Mouse (Mus musculus) forebrain, embryonic 13.5 days (tissue): ENCODE results near the gene Cdk4. TPM values are rescaled to one million over a fixed set of nuclear protein-coding genes. Genes with fewer than 3 reads are reported as not detected.
"Not testable (repeated sequence)": the region's sequence is repeated elsewhere in the genome, so short reads cannot be mapped to it uniquely, and the experiment has no call there.

ENCODE experiments used
- ATAC-seq: fragments of 200-750 bp; cut with Nextera tagmentation; 2 replicates; pipeline ENCODE4 v1.8.0; 2017
- H3K27ac ChIP-seq: fragments of 300-500 bp; sonication (generic); 2 replicates; pipeline ENCODE4 v1.5.1; 2015; ENCODE audit warnings: inconsistent platforms, mild to moderate bottlenecking, moderate library complexity
- H3K27me3 ChIP-seq: fragments of 300-500 bp; sonication (generic); 2 replicates; pipeline ENCODE4 v1.6.1; 2015; ENCODE audit warnings: mild to moderate bottlenecking, inconsistent platforms
- H3K36me3 ChIP-seq: fragments of 300-500 bp; sonication (generic); 2 replicates; pipeline ENCODE4 v1.6.1; 2015; ENCODE audit warnings: mild to moderate bottlenecking, inconsistent platforms; ENCODE audit not compliant: poor library complexity, severe bottlenecking
- H3K4me1 ChIP-seq: fragments of 300-500 bp; sonication (generic); 2 replicates; pipeline ENCODE4 v1.6.1; 2015; ENCODE audit warnings: inconsistent platforms
- H3K4me2 ChIP-seq: fragments of 300-500 bp; sonication (generic); 2 replicates; pipeline ENCODE4 v1.6.1; 2015; ENCODE audit warnings: inconsistent platforms, mild to moderate bottlenecking, moderate library complexity
- H3K4me3 ChIP-seq: fragments of 300-500 bp; sonication (generic); 2 replicates; pipeline ENCODE4 v1.5.1; 2015; ENCODE audit warnings: mild to moderate bottlenecking, inconsistent platforms
- H3K9ac ChIP-seq: fragments of 300-500 bp; sonication (generic); 2 replicates; pipeline ENCODE4 v1.6.1; 2015; ENCODE audit warnings: mild to moderate bottlenecking, inconsistent platforms
- H3K9me3 ChIP-seq: fragments of 300-500 bp; sonication (generic); replicated peaks from 2 replicates; pipeline ENCODE4 v1.6.1; 2016; ENCODE audit warnings: inconsistent platforms
- WGBS: fragments of 180-500 bp; shearing (Covaris S2); methylation state at CpG from one replicate; pipeline ENCODE4 v1.1.7; 2015; 5-methylcytosine and 5-hydroxymethylcytosine counted together
- polyA plus RNA-seq: library from polyadenylated mRNA; unstranded; fragments of >200 nt; fragmentation: Nextera tagmentation; extraction: Ambion mirVana; gene quantifications from 2 replicates; pipeline ENCODE4 v1.2.1, GENCODE M21; 2015

Cdk4 gene
- polyA plus RNA-seq, 1 experiment from 2014 or later, result 2,414 TPM

DNA sequence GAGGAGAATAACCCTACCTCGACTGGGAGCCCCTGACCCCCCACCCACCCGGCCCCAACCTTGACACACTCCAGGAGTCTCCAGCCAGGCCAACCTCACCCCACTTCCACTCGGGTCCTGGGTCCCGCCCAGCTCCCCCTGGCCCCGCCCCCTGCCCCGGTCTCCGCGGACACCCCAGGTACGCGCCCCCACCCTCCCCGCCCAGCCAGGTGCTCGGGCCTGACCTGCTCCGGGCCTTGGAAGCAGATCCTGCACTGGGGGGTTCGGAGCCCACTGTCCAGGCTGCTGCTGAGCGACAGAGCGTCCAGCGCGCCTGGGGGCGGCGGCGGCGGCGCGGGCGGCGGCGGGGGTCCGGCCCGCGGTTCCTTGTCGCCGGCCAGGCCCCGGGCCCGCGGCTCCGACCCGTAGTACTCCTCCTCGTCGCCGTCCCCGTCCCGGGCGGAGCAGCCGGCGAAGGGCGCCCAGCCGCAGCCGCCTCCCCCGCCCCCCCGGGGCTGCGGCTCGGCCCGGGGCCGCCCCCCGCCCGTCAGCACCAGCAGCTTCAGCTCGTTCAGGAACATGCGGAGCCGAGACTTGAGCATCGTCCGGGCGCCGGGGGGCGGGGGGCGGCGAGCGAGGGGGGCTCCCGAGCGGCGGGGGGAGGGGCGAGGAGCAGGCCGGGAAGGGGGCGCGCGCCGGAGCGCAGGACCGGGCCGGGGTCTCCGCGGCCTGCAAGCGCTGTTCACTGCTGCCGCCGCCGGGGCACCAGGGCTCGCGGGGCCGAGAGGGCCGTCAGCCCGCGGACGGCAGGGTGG is 4.0 kb upstream of the Cdk4 start:
- Histone ChIP-seq H3K36me3 (peaks cover 37% of the 10 kb centered on the region), H3K4me1 (peaks cover 36% of the 10 kb centered on the region), H3K9me3 (no peaks in the 10 kb centered on the region), H3K4me2 (peak overlapping the region; percentile 91), H3K27me3 (no peaks in the 10 kb centered on the region), H3K4me3 (peak overlapping the region; percentile 92), H3K9ac (peak overlapping the region; percentile 97), H3K27ac (peak overlapping the region; percentile 96)
- WGBS, result 1% methylated on average over 31 of the region's 92 CpGs
- 0 out of 2 replicates have a peak, but pooled peaks have one; percentile 0 for ATAC-seq

DNA sequence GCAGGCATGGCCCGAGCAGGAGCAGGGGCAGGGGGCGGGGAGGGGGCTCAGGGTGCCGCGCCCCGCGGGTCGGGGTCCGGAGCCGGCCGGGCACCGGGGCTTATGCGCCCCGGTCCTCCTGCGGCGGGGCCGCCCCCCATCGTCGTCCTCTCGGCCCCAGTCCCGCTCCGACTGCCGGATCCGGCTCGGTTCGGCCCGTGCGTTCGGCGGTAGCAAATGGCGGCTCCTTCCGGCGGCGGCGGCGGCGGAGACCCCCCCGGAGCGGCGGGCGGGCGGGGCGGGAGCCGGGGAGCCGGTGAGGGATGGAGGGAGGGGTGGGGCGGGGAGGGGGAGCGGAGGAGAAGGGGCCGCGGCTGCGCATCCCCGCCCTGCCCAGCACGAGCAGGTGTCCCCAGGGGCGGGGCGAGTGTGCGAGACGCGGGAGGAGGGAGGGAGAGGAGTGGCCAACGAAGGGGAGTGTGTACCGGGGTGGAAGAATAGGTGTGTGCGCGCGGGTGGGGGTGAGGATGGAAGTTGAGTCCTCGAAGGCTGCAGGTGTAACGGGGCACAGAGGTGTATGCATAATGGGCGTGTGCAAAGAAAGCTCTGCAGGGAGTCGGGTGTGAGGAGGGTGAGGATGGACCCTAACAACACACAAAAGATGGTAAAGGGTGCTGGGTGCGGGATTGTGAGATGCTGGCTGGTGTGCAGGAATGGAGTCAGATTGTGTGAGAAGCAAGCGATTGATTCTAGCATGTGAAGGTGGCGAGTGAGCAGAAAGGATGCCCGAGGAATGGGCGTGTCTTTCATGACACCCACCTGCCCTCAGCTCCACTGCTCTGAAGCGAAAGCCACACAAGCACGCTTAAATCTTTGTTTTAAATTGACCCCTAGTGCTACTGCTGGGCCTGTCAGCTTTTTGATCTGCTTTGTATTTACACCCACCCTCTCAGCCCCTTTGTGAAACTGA is 3.1 kb upstream of the Cdk4 start, which contains the start of gene March9:
TSS of gene March9 (minus strand) at position 217 of the 949 bp plus-strand sequence.
- H3K9ac ChIP-seq, result peak within 1 kb of the TSS; percentile 97
- under 1% methylated on average over 60 of the region's 72 CpGs for WGBS
- peak within 1 kb of the TSS; percentile 96 for H3K27ac ChIP-seq
- no peaks in the 10 kb centered on the region for H3K9me3 ChIP-seq
- peaks cover 34% of the 10 kb centered on the region for H3K36me3 ChIP-seq
- no peaks in the 10 kb centered on the region for H3K27me3 ChIP-seq
- peak; percentile 48 for ATAC-seq
- H3K4me3 ChIP-seq, result peak within 1 kb of the TSS; percentile 92
- peaks cover 44% of the 10 kb centered on the region for H3K4me1 ChIP-seq
- H3K4me2 ChIP-seq, result peak within 1 kb of the TSS; percentile 91

DNA sequence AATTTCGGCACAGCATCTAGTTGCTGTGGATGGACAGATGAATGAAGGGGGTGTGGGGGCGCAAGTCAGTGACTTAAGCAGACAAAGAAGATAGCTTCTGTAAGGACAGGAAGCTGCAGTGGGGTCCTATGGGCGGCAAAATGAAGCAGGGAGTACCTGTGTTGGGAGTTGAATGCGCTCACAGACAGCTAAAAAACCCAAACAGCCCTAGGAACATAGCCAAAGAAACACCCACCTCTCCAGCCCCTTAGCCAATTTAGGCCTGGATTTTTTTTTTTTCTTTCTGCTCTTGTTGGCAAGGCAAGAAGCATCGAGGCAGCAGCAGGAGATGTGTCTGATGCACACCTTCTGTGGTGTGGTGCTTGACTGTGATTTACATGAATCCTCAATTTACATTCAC is 2.2 kb upstream of the Cdk4 start:
- H3K36me3 ChIP-seq, result peaks cover 34% of the 10 kb centered on the region
- H3K4me3 ChIP-seq, result peak overlapping the region; percentile 92
- peak overlapping the region; percentile 91 for H3K4me2 ChIP-seq
- peak overlapping the region; percentile 97 for H3K9ac ChIP-seq
- H3K27me3 ChIP-seq, result no peaks in the 10 kb centered on the region
- 17% methylated on average over 5 of the region's 5 CpGs for WGBS
- no peaks in the 10 kb centered on the region for H3K9me3 ChIP-seq
- peak overlapping the region; percentile 96 for H3K27ac ChIP-seq
- H3K4me1 ChIP-seq, result peaks cover 52% of the 10 kb centered on the region
- ATAC-seq, result no peak

DNA sequence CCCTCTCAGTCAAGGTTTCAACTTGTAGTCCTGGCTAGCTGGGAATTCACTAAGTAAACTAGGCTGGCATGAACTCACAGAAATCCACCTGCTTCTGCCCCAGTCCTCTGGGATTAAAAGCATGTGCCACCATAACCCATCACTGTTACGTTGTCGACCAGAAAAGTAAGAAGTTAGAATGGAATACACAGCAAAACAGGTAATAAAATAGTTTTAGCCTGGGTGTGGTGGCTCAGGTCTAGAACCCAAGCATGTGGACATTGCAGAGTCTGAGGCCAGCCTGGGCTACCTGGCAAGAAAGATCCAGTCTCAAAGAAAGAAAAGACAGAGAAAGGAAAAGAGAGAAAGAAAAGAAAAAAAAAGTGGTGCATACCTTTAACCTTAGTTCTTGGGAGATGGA is 1.8 kb upstream of the Cdk4 start:
- H3K27ac ChIP-seq, result peak overlapping the region; percentile 96
- no peaks in the 10 kb centered on the region for H3K9me3 ChIP-seq
- H3K4me1 ChIP-seq, result peaks cover 54% of the 10 kb centered on the region
- WGBS, result 71% methylated on average over 2 of the region's 2 CpGs
- ATAC-seq, result no peak
- peaks cover 34% of the 10 kb centered on the region for H3K36me3 ChIP-seq
- peak overlapping the region; percentile 92; the same call in 1 of the 2 replicates for H3K4me3 ChIP-seq
- peak overlapping the region; percentile 91 for H3K4me2 ChIP-seq
- no peaks in the 10 kb centered on the region for H3K27me3 ChIP-seq
- peak overlapping the region; percentile 97 for H3K9ac ChIP-seq

DNA sequence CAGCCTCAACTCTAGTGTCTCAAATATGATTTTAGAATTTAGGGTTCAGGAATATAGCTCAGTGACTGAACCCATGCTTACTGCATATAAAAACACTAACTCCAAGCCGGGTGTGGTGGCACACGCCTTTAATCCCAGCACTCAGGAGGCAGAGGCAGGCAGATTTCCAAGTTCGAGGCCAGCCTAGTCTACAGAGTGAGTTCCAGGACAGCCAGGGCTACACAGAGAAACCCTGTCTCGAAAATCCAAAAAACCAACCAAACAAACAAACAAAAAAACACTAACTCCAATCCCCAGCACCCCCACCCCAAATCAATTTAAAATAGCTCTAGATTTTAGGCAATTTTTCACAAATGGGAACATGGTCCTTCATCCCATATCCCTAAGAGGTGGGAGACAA is 1.2 kb upstream of the Cdk4 start:
- not testable (repeated sequence) for ATAC-seq, H3K27me3 ChIP-seq, H3K9me3 ChIP-seq, H3K4me3 ChIP-seq, H3K9ac ChIP-seq, H3K4me2 ChIP-seq
- Histone ChIP-seq H3K36me3 (peaks cover 34% of the 10 kb centered on the region), H3K4me1 (peaks cover 59% of the 10 kb centered on the region), H3K27ac (peak overlapping the region; percentile 72; the same call in 1 of the 2 replicates)
- WGBS, result 83% methylated on average over 4 of the region's 4 CpGs

DNA sequence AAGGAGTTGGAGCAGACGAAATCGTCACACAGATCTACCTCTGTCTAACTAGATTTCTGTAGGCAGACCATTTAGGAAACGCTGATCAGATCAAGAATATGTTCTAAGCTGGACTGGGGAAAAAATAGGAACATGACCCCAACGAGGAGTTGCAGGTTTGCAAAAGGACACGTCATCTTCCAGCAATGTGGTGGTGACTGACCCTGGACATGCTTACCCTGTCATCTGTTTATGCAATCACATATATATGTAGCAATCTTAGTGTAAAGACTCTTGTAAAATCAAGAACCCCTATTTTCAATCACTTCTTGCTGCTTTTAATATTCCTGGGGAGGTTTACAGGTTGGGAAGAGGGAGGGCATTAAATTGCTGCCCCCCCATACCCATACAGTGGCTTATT is 831 bp upstream of the Cdk4 start:
- peak overlapping the region; percentile 72 for H3K27ac ChIP-seq
- no peak overlapping the region for H3K9ac ChIP-seq

DNA sequence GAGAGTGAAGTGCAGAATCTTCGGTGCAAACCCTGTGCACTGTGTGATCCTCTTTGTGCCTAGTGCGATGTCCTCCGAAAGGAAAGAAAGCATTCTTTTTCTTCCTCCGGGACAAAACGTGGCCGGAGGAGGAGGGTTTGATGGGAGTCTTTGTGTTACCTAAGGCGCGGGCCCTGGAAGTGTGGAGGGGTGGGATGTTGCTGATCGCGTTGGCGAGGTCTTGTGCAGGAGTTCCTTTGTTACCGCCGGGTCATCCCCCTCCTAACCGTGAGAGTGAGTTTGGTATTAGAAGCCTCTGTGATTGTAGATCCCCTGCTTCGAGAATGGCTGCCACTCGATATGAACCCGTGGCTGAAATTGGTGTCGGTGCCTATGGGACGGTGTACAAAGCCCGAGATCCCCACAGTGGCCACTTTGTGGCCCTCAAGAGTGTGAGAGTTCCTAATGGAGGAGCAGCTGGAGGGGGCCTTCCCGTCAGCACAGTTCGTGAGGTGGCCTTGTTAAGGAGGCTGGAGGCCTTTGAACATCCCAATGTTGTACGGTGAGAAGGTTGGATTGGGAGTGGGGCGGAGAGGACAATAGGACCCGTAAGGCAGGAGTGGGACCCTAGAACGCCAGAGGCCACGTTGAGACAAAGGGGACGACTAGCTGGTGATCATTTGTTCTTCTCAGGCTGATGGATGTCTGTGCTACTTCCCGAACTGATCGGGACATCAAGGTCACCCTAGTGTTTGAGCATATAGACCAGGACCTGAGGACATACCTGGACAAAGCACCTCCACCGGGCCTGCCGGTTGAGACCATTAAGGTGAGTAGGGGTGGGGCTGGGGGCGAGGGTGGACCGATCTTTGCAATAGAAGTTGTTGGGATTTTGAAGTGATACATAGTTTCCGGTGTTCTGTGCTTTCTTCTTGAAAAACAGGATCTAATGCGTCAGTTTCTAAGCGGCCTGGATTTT is 858 bp downstream of the Cdk4 start:
- Histone ChIP-seq H3K4me1 (peaks cover 56% of the 10 kb centered on the region), H3K9me3 (no peaks in the 10 kb centered on the region), H3K4me3 (peak overlapping the region; percentile 95), H3K36me3 (peaks cover 42% of the 10 kb centered on the region), H3K9ac (peak overlapping the region; percentile 99), H3K27me3 (no peaks in the 10 kb centered on the region), H3K4me2 (peak overlapping the region; percentile 92), H3K27ac (peak overlapping the region; percentile 90)
- WGBS, result 12% methylated on average over 37 of the region's 37 CpGs
- ATAC-seq, result no peak

More for the DNA sequence above, 831 bp upstream of the Cdk4 start:
- peaks cover 59% of the 10 kb centered on the region for H3K4me1 ChIP-seq
- H3K27me3 ChIP-seq, result no peaks in the 10 kb centered on the region
- 79% methylated on average over 5 of the region's 5 CpGs for WGBS
- no peaks in the 10 kb centered on the region for H3K9me3 ChIP-seq
- ATAC-seq, result no peak
- H3K4me3 ChIP-seq, result peak overlapping the region; percentile 95; the same call in 1 of the 2 replicates
- H3K4me2 ChIP-seq, result peak overlapping the region; percentile 59
- H3K36me3 ChIP-seq, result peaks cover 34% of the 10 kb centered on the region

DNA sequence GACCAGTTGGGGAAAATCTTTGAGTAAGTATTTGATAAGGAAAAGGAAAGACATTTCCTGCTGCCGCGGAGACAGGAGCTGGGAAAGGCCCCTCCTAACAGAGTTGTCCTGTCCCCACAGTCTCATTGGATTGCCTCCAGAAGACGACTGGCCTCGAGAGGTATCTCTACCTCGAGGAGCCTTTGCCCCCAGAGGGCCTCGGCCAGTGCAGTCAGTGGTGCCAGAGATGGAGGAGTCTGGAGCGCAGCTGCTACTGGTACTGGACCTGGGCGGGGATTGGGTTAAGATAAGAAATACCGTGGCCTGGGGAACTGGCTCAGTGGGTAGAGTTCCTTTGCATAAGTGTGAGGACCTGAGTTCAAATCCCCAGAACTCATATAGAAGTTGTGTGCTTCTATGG is 2.6 kb downstream of the Cdk4 start:
- WGBS, result 92% methylated on average over 9 of the region's 9 CpGs
- Histone ChIP-seq H3K9me3 (no peaks in the 10 kb centered on the region), H3K4me1 (peaks cover 57% of the 10 kb centered on the region), H3K9ac (no peak overlapping the region), H3K27me3 (no peaks in the 10 kb centered on the region), H3K4me3 (no peak overlapping the region), H3K27ac (no peak overlapping the region), H3K36me3 (peaks cover 42% of the 10 kb centered on the region), H3K4me2 (no peak overlapping the region)
- no peak for ATAC-seq

DNA sequence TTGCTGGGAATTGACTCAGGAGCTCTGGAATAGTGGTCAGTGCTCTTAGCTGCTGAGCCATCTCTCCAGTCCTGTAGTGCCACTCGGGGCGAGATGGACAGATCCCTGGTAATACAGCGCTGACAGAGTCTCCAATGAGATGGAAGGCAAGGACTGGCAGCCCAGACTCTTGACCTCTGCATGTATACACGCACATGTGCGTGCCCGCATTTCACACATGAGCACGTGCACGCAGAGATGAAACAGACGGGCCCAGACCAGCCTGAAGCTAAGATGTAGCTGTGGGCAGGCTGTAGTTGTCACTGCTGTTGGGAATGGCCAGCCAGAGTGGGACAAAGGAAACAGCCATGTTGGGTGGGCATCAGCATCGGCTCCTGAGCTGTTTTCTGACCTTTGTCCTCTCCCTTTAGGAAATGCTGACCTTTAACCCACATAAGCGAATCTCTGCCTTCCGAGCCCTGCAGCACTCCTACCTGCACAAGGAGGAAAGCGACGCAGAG is 3.2 kb downstream of the Cdk4 start:
- H3K9ac ChIP-seq, result no peak overlapping the region
- no peak overlapping the region; the same call in 1 of the 2 replicates for H3K4me3 ChIP-seq
- 92% methylated on average over 14 of the region's 14 CpGs for WGBS
- ATAC-seq, result no peak
- H3K36me3 ChIP-seq, result peaks cover 42% of the 10 kb centered on the region
- 0 out of 2 replicates have a peak overlapping the region, but pooled peaks have one; percentile 19 for H3K27ac ChIP-seq
- H3K27me3 ChIP-seq, result no peaks in the 10 kb centered on the region
- no peaks in the 10 kb centered on the region for H3K9me3 ChIP-seq
- peaks cover 58% of the 10 kb centered on the region for H3K4me1 ChIP-seq
- no peak overlapping the region for H3K4me2 ChIP-seq

DNA sequence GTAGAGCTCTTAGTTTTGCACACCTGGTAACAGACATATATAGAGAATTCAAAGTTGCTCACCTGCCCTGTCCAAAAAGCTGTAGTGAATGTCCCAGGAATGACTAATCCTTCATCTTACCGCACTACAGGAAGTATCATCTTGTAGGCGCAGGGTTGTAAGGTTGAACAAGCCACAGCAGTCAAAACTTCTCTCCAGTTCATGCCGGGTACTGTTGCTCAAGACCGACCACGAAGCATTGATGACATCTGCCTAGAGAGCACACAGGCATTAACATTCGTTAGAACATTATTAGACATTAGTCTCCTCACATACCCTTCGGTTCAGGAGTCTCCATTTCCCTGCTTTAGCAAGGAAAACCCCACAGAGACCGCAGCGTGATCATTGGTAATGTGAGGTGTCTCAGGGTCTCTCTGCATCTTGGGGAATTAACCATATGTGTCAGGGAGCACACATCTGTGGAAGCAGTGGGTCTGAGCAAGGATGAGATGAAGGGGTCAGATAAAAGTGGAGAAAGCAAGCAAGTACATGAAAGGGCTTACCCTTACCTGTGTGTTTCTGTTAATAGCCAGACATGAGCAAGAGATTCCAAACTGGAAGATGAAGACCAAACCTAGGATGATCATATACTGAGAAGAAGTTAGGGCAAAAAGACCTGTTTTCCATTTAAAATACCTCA is 5.2 kb downstream of the Cdk4 start:
- WGBS, result 83% methylated on average over 9 of the region's 9 CpGs
- no peak overlapping the region for H3K27ac ChIP-seq
- no peak for ATAC-seq
- H3K4me3 ChIP-seq, result peak overlapping the region; percentile 58
- peak overlapping the region; percentile 97 for H3K4me2 ChIP-seq
- peak overlapping the region; percentile 78 for H3K9ac ChIP-seq
- peaks cover 42% of the 10 kb centered on the region for H3K36me3 ChIP-seq
- peaks cover 49% of the 10 kb centered on the region for H3K4me1 ChIP-seq
- H3K27me3 ChIP-seq, result no peaks in the 10 kb centered on the region
- no peaks in the 10 kb centered on the region for H3K9me3 ChIP-seq
